Mouse (Mus musculus): ENCODE data around the gene Eprs.

DNA sequence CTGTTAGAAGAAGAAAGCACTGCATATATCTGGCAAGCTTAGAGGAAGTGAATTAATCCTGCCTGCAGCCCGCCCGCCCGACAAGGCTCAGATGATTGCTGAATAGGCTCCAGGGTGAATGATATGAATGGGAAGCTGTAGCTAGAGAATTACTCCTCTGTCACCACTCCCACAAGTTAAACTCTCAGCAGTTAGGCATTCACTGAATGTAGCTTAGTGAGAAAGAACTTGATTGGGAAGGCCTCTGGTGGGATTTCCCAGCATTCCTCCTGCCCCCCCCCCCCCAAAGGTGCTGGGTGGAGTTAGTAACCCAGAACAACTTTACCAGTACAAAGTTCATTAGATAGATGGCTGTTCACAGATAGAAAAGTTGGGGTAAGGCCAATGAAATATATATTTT, 26.3 kb upstream of the Eprs start:
- TF ChIP-seq POLR2A (IDR thresholded peaks at IDR 0.05; ENCODE audit: control insufficient read depth, low read depth, low read length), result no peak
- no peak for TF ChIP-seq CTCF (IDR thresholded peaks at IDR 0.05; ENCODE audit: control insufficient read depth, insufficient read depth, insufficient replicate concordance, low read depth, low read length)

Measured in testis, adult 2 months (tissue).